ENCODE assay signal across 36 mouse cellular contexts in the genomic region with DNA sequence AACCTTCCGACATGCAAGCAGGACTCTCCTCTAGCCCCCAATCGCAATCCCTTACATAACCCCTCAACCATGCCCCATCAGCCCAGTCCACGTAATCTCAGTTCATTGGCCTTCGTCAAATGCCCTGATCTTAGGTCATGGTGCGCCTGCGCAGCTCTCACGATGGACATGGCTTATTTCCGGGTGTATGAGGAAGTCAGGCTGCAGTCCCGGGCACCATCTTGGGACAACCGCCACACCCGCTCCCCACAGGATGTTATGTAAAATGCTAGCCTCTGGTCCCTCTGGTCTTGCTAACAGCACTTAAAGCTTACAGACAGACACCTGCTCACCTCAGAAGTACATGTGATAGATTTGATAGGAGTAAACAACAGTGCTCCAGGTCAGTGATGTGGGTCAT. TPM values are rescaled to one million over a fixed set of nuclear protein-coding genes. Genes with fewer than 3 reads are reported as not detected.
"Had no signal": no experiment of that assay in that cellular context is flagged by ENCODE, and none has a peak within 500 bp of the region (broad histone marks: within the 10 kb centered on the region; RNA-seq: fewer than 3 reads in every experiment).

No protein-coding gene starts in this region.

- ATAC-seq: hindbrain, embryonic 16.5 days; hindbrain, postnatal 0 days; inflammation-experienced regulatory T-cells, adult 6 months; intestine, embryonic 15.5 days; intestine, embryonic 16.5 days; intestine, postnatal 0 days had no signal

- H3K27me3 ChIP-seq: heart, embryonic 12.5 days; heart, embryonic 13.5 days; heart, embryonic 15.5 days; hindbrain, embryonic 12.5 days; hindbrain, embryonic 13.5 days; hindbrain, embryonic 15.5 days; intestine, embryonic 15.5 days; kidney, embryonic 15.5 days had no signal

- H3K9me3 ChIP-seq: heart, embryonic 10.5 days; heart, embryonic 12.5 days; heart, embryonic 13.5 days; heart, embryonic 15.5 days; hindbrain, embryonic 10.5 days; hindbrain, embryonic 12.5 days; hindbrain, embryonic 13.5 days; hindbrain, embryonic 15.5 days; intestine, embryonic 15.5 days; kidney, embryonic 15.5 days had no signal

- H3K9ac ChIP-seq: heart, embryonic 12.5 days; heart, embryonic 13.5 days; heart, embryonic 15.5 days; hindbrain, embryonic 12.5 days; hindbrain, embryonic 13.5 days; hindbrain, embryonic 14.5 days; hindbrain, embryonic 15.5 days; intestine, embryonic 15.5 days; kidney, embryonic 15.5 days had no signal

- H3K4me3 ChIP-seq: heart, embryonic 10.5 days; heart, embryonic 12.5 days; heart, embryonic 13.5 days; heart, embryonic 15.5 days; hindbrain, embryonic 10.5 days; hindbrain, embryonic 12.5 days; hindbrain, embryonic 13.5 days; hindbrain, embryonic 15.5 days; intestine, embryonic 15.5 days; kidney, embryonic 15.5 days; layer of hippocampus, adult 2 months had no signal

- H3K4me2 ChIP-seq: heart, embryonic 11.5 days; heart, embryonic 12.5 days; heart, embryonic 13.5 days; heart, embryonic 15.5 days; hindbrain, embryonic 12.5 days; hindbrain, embryonic 13.5 days; hindbrain, embryonic 14.5 days; hindbrain, embryonic 15.5 days; intestine, embryonic 15.5 days; kidney, embryonic 15.5 days had no signal

- H3K36me3 ChIP-seq: heart, embryonic 10.5 days; heart, embryonic 12.5 days; heart, embryonic 13.5 days; heart, embryonic 15.5 days; hindbrain, embryonic 10.5 days; hindbrain, embryonic 12.5 days; hindbrain, embryonic 13.5 days; hindbrain, embryonic 15.5 days; intestine, embryonic 15.5 days; kidney, embryonic 15.5 days had no signal

- H3K4me1 ChIP-seq: heart, embryonic 15.5 days; hindbrain, embryonic 12.5 days; hindbrain, embryonic 15.5 days; intestine, embryonic 15.5 days had no signal

- H3K27ac ChIP-seq: heart, embryonic 10.5 days; heart, embryonic 13.5 days; heart, embryonic 15.5 days; hindbrain, embryonic 10.5 days; hindbrain, embryonic 12.5 days; hindbrain, embryonic 13.5 days; hindbrain, embryonic 14.5 days; hindbrain, embryonic 15.5 days; hindbrain, postnatal 0 days; intestine, embryonic 15.5 days; kidney, embryonic 15.5 days; kidney, postnatal 0 days; layer of hippocampus, adult 2 months had no signal

- DNase-seq: heart, postnatal 10 days; heart, postnatal 14 days; heart, postnatal 36 days; heart, postnatal 4 days; kidney, adult 11 months; kidney, adult 18-20 months; kidney, adult 2 months; kidney, adult 8-10 months; kidney, adult 9 months; kidney, postnatal 10 days; kidney, postnatal 14 days; kidney, postnatal 25 days; kidney, postnatal 36 days; kidney, postnatal 4 days; layer of hippocampus, adult 9-11 months; layer of hippocampus, postnatal 36 days had no signal

RNA-seq across cellular contexts. Expression of gene Grip1, which starts 40.4 kb away (rescaled TPM):
- total RNA-seq: hematopoietic stem cell, adult 5-6 weeks had no signal
